Mouse (Mus musculus) erythroblast, embryonic 14.5 days (primary cell): Measurements from ENCODE around the gene Evl.

Source experiments
- GATA1 ChIP-seq: IDR thresholded peaks from 2 replicates; pipeline ENCODE4 v1.6.1; 2012; ENCODE audit warnings: low read length, inconsistent platforms, mixed read lengths
- TAL1 ChIP-seq: IDR thresholded peaks from 3 replicates; pipeline ENCODE4 v1.6.1; 2012; ENCODE audit warnings: low read length, inconsistent platforms, mixed read lengths

DNA sequence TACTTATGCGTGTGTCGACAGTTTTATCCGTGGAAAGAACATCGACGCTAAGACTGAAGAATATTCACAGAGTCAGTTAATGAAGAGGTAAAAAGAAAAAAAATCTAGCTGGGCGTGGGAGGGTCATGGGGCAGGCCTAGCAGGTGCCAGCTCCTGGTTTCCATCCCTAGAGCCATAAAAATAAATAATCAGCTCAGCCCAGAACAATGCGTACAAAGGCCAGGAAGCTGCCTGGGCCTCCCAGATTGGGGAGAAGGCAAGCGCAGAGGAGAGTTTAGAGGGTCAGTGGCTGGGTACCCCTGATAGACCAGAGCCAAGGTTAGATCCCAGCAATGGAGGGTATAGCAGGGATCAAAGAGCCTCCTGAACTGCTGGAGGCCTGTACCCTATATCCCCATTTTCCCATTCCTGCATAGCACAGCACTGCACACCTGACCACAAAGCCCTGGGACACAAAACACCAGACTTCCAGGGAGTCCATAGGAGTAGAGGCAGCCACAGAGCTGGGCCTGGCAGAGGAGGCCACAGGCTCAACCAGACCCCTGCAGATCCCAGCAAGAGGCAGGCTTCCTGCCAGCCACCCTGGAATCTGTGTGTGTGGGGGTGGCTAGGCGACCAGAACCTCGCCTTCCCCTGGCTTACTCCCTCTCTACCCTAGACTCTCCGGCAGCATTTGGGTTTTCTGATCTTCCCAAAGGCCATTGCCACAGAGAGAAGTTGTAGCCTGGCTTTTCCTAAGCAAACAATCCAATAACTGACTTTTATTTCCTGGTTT lies 144.4 kb downstream of the Evl start:
- TF ChIP-seq TAL1 (no peak), GATA1 (no peak)
